Mouse (Mus musculus): Measurements from ENCODE around the gene Dnajc11. TPM values are rescaled to one million over a fixed set of nuclear protein-coding genes. Genes with fewer than 3 reads are reported as not detected.

Dnajc11 gene
- polyA plus RNA-seq, 1 experiment from 2014 or later: 61.1 TPM

- no peaks in the 10 kb centered on the region for H3K9me3 ChIP-seq (replicated peaks)
- 0 out of 2 replicates have a peak, but pooled peaks cover 8% of the 10 kb centered on the region for H3K4me1 ChIP-seq (replicated peaks)
- no peak overlapping the region for H3K27ac ChIP-seq (ENCODE audit: poor library complexity, severe bottlenecking)
- no peak for ATAC-seq (ENCODE audit: insufficient number of reproducible peaks, low FRiP score)
- H3K27me3 ChIP-seq (replicated peaks): no peaks in the 10 kb centered on the region
- H3K4me2 ChIP-seq: no peak overlapping the region
- H3K4me3 ChIP-seq: no peak overlapping the region
- WGBS: 91% methylated on average over 26 of the region's 26 CpGs
- no peak overlapping the region for H3K9ac ChIP-seq
- H3K36me3 ChIP-seq: peaks cover 77% of the 10 kb centered on the region
These were observed 34.9 kb downstream of the Dnajc11 start for GRCm38 (mm10) chr4:151968204-151968921.

- Histone ChIP-seq H3K27ac (ENCODE audit: poor library complexity, severe bottlenecking) (no peak overlapping the region), H3K4me2 (no peak overlapping the region), H3K4me1 (replicated peaks) (0 out of 2 replicates have a peak, but pooled peaks cover 8% of the 10 kb centered on the region), H3K9me3 (replicated peaks) (no peaks in the 10 kb centered on the region), H3K27me3 (replicated peaks) (no peaks in the 10 kb centered on the region), H3K9ac (no peak overlapping the region), H3K36me3 (peaks cover 87% of the 10 kb centered on the region), H3K4me3 (no peak overlapping the region)
- ATAC-seq (ENCODE audit: insufficient number of reproducible peaks, low FRiP score): no peak
- WGBS: 72% methylated on average over 10 of the region's 10 CpGs
These were observed 38.9 kb downstream of the Dnajc11 start for GRCm38 (mm10) chr4:151972221-151972967.

DNA sequence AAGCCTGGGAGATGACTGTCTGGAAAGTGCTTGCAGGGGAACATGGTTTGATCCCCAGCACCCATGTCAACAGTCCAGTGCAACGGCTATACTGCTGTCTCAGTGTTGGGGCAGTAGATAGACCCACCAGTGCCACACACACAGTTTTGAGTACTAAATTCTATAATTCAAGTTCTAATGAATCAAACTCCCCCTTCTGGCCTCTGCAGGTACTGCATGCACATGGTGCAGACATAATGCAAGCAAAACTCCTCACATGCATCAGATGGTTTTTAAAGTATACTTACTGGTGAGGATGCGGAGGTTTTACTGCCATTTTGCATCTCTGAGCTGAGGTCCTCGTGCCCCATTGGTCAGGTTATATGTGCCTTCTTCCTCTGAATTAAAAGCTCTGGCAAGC, 42.0 kb downstream of the Dnajc11 start:
- 93% methylated on average over 3 of the region's 3 CpGs for WGBS
- H3K9me3 ChIP-seq (replicated peaks): no peaks in the 10 kb centered on the region
- ATAC-seq (ENCODE audit: insufficient number of reproducible peaks, low FRiP score): no peak
- H3K4me1 ChIP-seq (replicated peaks): 0 out of 2 replicates have a peak, but pooled peaks cover 11% of the 10 kb centered on the region
- H3K4me2 ChIP-seq: no peak overlapping the region
- no peak overlapping the region for H3K27ac ChIP-seq (ENCODE audit: poor library complexity, severe bottlenecking)
- no peaks in the 10 kb centered on the region for H3K27me3 ChIP-seq (replicated peaks)
- no peak overlapping the region for H3K9ac ChIP-seq
- no peak overlapping the region for H3K4me3 ChIP-seq
- H3K36me3 ChIP-seq: peaks cover 86% of the 10 kb centered on the region

GRCm38 (mm10) chr4:151977748-151978147, 44.3 kb downstream of the Dnajc11 start:
- WGBS: 40% methylated on average over 10 of the region's 10 CpGs
- H3K36me3 ChIP-seq: peaks cover 83% of the 10 kb centered on the region

DNA sequence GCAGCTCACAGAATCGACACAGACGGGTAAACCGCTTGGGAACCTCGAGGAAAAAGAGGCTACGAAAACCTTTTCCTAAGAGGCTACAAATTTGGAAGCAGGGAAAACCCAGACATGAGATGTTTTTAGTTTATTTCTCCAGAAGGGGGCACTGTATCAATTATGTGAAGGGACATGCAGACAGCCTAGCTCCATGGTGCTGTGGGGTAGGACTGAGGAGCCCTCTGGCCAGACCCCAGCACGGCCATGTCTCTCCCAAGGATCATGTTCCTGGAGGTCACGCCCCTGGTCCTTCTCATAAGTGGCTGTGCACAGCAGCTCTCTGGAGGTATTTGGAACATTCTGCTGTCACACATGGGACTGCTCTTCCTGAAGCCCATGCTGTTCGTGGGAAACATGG, 47.2 kb downstream of the Dnajc11 start:
- Histone ChIP-seq H3K4me3 (no peak overlapping the region), H3K27ac (ENCODE audit: poor library complexity, severe bottlenecking) (no peak overlapping the region), H3K36me3 (peaks cover 67% of the 10 kb centered on the region), H3K9ac (no peak overlapping the region), H3K27me3 (replicated peaks) (no peaks in the 10 kb centered on the region), H3K4me1 (replicated peaks) (peaks cover 22% of the 10 kb centered on the region), H3K9me3 (replicated peaks) (no peaks in the 10 kb centered on the region), H3K4me2 (no peak overlapping the region)
- 73% methylated on average over 8 of the region's 8 CpGs for WGBS
- ATAC-seq (ENCODE audit: insufficient number of reproducible peaks, low FRiP score): no peak

More at GRCm38 (mm10) chr4:151977748-151978147, 44.3 kb downstream of the Dnajc11 start:
- Histone ChIP-seq H3K27ac (ENCODE audit: poor library complexity, severe bottlenecking) (no peak overlapping the region), H3K4me1 (replicated peaks) (0 out of 2 replicates have a peak, but pooled peaks cover 6% of the 10 kb centered on the region), H3K9me3 (replicated peaks) (no peaks in the 10 kb centered on the region), H3K4me3 (no peak overlapping the region), H3K9ac (no peak overlapping the region), H3K4me2 (no peak overlapping the region), H3K27me3 (replicated peaks) (no peaks in the 10 kb centered on the region)
- ATAC-seq (ENCODE audit: insufficient number of reproducible peaks, low FRiP score): no peak

GRCm38 (mm10) chr4:151981363-151981762, 47.9 kb downstream of the Dnajc11 start:
- Histone ChIP-seq H3K9me3 (replicated peaks) (no peaks in the 10 kb centered on the region), H3K27ac (ENCODE audit: poor library complexity, severe bottlenecking) (no peak overlapping the region), H3K27me3 (replicated peaks) (no peaks in the 10 kb centered on the region), H3K4me2 (no peak overlapping the region), H3K9ac (no peak overlapping the region), H3K36me3 (peaks cover 61% of the 10 kb centered on the region), H3K4me1 (replicated peaks) (peaks cover 27% of the 10 kb centered on the region), H3K4me3 (no peak overlapping the region)
- peak; percentile 60 for ATAC-seq (ENCODE audit: insufficient number of reproducible peaks, low FRiP score)
- WGBS: 17% methylated on average over 5 of the region's 5 CpGs

- Histone ChIP-seq H3K9ac (peak overlapping the region; percentile 13; the same call in 1 of the 2 replicates), H3K4me2 (peak overlapping the region; percentile 40), H3K36me3 (peaks cover 49% of the 10 kb centered on the region), H3K9me3 (replicated peaks) (no peaks in the 10 kb centered on the region), H3K27ac (ENCODE audit: poor library complexity, severe bottlenecking) (peak overlapping the region; percentile 23; the same call in 1 of the 2 replicates), H3K4me3 (0 out of 2 replicates have a peak overlapping the region, but pooled peaks have one; percentile 3), H3K4me1 (replicated peaks) (peaks cover 39% of the 10 kb centered on the region), H3K27me3 (replicated peaks) (no peaks in the 10 kb centered on the region)
- no peak for ATAC-seq (ENCODE audit: insufficient number of reproducible peaks, low FRiP score)
- WGBS: 59% methylated on average over 17 of the region's 17 CpGs
These were observed 49.6 kb downstream of the Dnajc11 start for GRCm38 (mm10) chr4:151983043-151983442.

GRCm38 (mm10) chr4:151983560-151983959, 50.1 kb downstream of the Dnajc11 start:
- 0 out of 2 replicates have a peak overlapping the region, but pooled peaks have one; percentile 3 for H3K4me3 ChIP-seq
- H3K27ac ChIP-seq (ENCODE audit: poor library complexity, severe bottlenecking): peak overlapping the region; percentile 23; the same call in 1 of the 2 replicates
- peak overlapping the region; percentile 13; the same call in 1 of the 2 replicates for H3K9ac ChIP-seq
- peaks cover 41% of the 10 kb centered on the region for H3K4me1 ChIP-seq (replicated peaks)
- 28% methylated on average over 8 of the region's 9 CpGs for WGBS
- peaks cover 46% of the 10 kb centered on the region for H3K36me3 ChIP-seq
- peak; percentile 24; the same call in 1 of the 2 replicates for ATAC-seq (ENCODE audit: insufficient number of reproducible peaks, low FRiP score)
- no peaks in the 10 kb centered on the region for H3K27me3 ChIP-seq (replicated peaks)
- H3K4me2 ChIP-seq: peak overlapping the region; percentile 40
- H3K9me3 ChIP-seq (replicated peaks): no peaks in the 10 kb centered on the region

- Histone ChIP-seq H3K4me2 (no peak overlapping the region), H3K9me3 (replicated peaks) (no peaks in the 10 kb centered on the region), H3K4me3 (no peak overlapping the region), H3K9ac (no peak overlapping the region), H3K36me3 (peaks cover 31% of the 10 kb centered on the region), H3K27me3 (replicated peaks) (no peaks in the 10 kb centered on the region), H3K4me1 (replicated peaks) (peaks cover 47% of the 10 kb centered on the region), H3K27ac (ENCODE audit: poor library complexity, severe bottlenecking) (no peak overlapping the region)
- WGBS: 40% methylated on average over 10 of the region's 10 CpGs
- no peak for ATAC-seq (ENCODE audit: insufficient number of reproducible peaks, low FRiP score)
These were observed 52.4 kb downstream of the Dnajc11 start for GRCm38 (mm10) chr4:151985886-151986285.

GRCm38 (mm10) chr4:151986650-151987049, 53.2 kb downstream of the Dnajc11 start:
- Histone ChIP-seq H3K27ac (ENCODE audit: poor library complexity, severe bottlenecking) (no peak overlapping the region), H3K36me3 (peaks cover 34% of the 10 kb centered on the region), H3K4me1 (replicated peaks) (peaks cover 47% of the 10 kb centered on the region), H3K9ac (peak overlapping the region; percentile 22; the same call in 1 of the 2 replicates), H3K27me3 (replicated peaks) (no peaks in the 10 kb centered on the region), H3K4me3 (no peak overlapping the region), H3K9me3 (replicated peaks) (no peaks in the 10 kb centered on the region), H3K4me2 (no peak overlapping the region)
- no peak for ATAC-seq (ENCODE audit: insufficient number of reproducible peaks, low FRiP score)
- WGBS: 65% methylated on average over 8 of the region's 8 CpGs

- no peaks in the 10 kb centered on the region for H3K27me3 ChIP-seq (replicated peaks)
- peak overlapping the region; percentile 69 for H3K4me3 ChIP-seq
- no peaks in the 10 kb centered on the region for H3K9me3 ChIP-seq (replicated peaks)
- peaks cover 39% of the 10 kb centered on the region for H3K36me3 ChIP-seq
- ATAC-seq (ENCODE audit: insufficient number of reproducible peaks, low FRiP score): no peak
- 25% methylated on average over 10 of the region's 10 CpGs for WGBS
- H3K4me1 ChIP-seq (replicated peaks): peaks cover 43% of the 10 kb centered on the region
- peak overlapping the region; percentile 85 for H3K4me2 ChIP-seq
- H3K9ac ChIP-seq: peak overlapping the region; percentile 86
- H3K27ac ChIP-seq (ENCODE audit: poor library complexity, severe bottlenecking): no peak overlapping the region
These were observed 54.5 kb downstream of the Dnajc11 start for GRCm38 (mm10) chr4:151988014-151988341.

Data from heart, embryonic 12.5 days (tissue).